Mouse (Mus musculus): ENCODE data around the gene Ank3. TPM values are rescaled to one million over a fixed set of nuclear protein-coding genes. Genes with fewer than 3 reads are reported as not detected.

Ank3 gene
- polyA plus RNA-seq, 1 experiment from 2014 or later: 21.6 TPM

DNA sequence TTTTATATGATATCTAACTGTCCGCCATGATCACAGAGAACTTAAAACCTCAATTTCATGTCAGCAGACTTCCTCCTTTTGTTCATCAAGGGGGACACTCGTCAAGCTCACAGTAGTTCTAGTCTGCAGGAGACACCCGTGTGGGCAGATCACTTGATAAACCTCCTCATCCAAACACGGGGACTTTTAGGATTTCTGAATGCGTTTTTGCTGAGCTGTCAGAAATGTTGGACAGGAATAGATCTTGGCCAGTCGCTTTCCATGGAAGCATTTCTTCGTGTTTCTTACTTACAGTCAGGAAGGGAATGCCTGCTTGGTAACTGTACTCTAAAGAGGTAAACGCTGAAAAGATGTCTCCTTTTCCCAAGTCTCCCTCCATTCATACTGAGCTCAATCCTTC is 598.5 kb downstream of the Ank3 start:
- Histone ChIP-seq H3K9ac (ENCODE audit: low read depth, low read length) (no peak overlapping the region), H3K4me2 (replicated peaks; ENCODE audit: low read depth) (no peak overlapping the region), H3K27ac (ENCODE audit: low read depth, low read length) (no peak overlapping the region), H3K27me3 (replicated peaks; ENCODE audit: control insufficient read depth, insufficient read depth, low read length) (no peaks in the 10 kb centered on the region), H3K4me1 (replicated peaks; ENCODE audit: control insufficient read depth, insufficient read depth, low read length) (no peaks in the 10 kb centered on the region), H3K4me3 (ENCODE audit: low read depth, low read length) (no peak overlapping the region), H3K9me3 (ENCODE audit: control insufficient read depth) (0 out of 2 replicates have a peak, but pooled peaks cover 6% of the 10 kb centered on the region), H3K36me3 (ENCODE audit: control insufficient read depth, insufficient read depth) (peaks cover 18% of the 10 kb centered on the region; the same call in 1 of the 2 replicates)
- no peak for TF ChIP-seq CTCF (IDR thresholded peaks at IDR 0.05; ENCODE audit: low read depth)
- ATAC-seq: no peak
- 75% methylated on average over 8 of the region's 8 CpGs for WGBS

DNA sequence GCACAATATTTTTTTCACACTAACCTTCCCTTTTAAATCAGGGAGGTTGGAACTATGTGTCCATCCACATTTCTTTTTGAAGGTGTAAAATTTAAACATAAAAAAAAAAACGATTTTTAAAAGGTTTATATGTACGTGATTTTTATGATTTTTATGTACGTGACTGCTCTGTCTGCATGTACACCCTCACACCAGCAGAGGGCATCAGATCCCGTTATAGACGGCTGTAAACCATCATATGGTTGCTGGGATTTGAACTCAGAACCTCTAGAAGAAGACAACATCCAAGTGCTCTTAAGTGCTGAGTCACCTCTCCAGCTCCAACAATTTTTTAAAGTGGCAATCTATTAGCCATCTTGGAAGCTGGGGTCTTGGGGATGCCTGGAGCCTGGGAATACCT is 605.5 kb downstream of the Ank3 start:
- 90% methylated on average over 5 of the region's 5 CpGs for WGBS

DNA sequence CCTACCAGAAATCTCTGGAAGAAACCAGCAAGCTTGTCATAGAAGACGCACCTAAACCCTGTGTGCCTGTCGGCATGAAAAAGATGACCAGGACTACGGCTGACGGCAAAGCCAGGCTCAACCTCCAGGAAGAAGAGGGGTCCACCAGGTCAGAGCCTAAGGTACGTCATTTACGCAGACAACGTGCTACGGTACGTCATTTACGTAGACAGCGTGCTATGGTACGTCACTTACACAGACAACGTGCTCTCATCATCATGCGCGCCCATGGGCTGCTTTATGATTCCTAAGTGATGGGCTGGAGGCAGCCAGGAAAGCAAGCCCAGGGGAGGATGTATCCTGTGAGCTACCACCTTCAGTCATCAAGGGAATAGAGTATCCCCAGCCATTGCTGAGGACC is 606.3 kb downstream of the Ank3 start:
- H3K9me3 ChIP-seq (ENCODE audit: control insufficient read depth): no peaks in the 10 kb centered on the region
- H3K9ac ChIP-seq (ENCODE audit: low read depth, low read length): no peak overlapping the region
- WGBS: 98% methylated on average over 15 of the region's 15 CpGs
- H3K36me3 ChIP-seq (ENCODE audit: control insufficient read depth, insufficient read depth): peaks cover 21% of the 10 kb centered on the region; the same call in 1 of the 2 replicates
- H3K4me2 ChIP-seq (replicated peaks; ENCODE audit: low read depth): no peak overlapping the region
- TF ChIP-seq CTCF (IDR thresholded peaks at IDR 0.05; ENCODE audit: low read depth): no peak
- H3K27me3 ChIP-seq (replicated peaks; ENCODE audit: control insufficient read depth, insufficient read depth, low read length): no peaks in the 10 kb centered on the region
- H3K27ac ChIP-seq (ENCODE audit: low read depth, low read length): no peak overlapping the region
- ATAC-seq: no peak
- H3K4me3 ChIP-seq (ENCODE audit: low read depth, low read length): no peak overlapping the region
- no peaks in the 10 kb centered on the region for H3K4me1 ChIP-seq (replicated peaks; ENCODE audit: control insufficient read depth, insufficient read depth, low read length)

More for the DNA sequence above, 605.5 kb downstream of the Ank3 start:
- Histone ChIP-seq H3K27ac (ENCODE audit: low read depth, low read length) (no peak overlapping the region), H3K4me3 (ENCODE audit: low read depth, low read length) (no peak overlapping the region), H3K9ac (ENCODE audit: low read depth, low read length) (no peak overlapping the region), H3K4me2 (replicated peaks; ENCODE audit: low read depth) (no peak overlapping the region), H3K27me3 (replicated peaks; ENCODE audit: control insufficient read depth, insufficient read depth, low read length) (no peaks in the 10 kb centered on the region), H3K9me3 (ENCODE audit: control insufficient read depth) (no peaks in the 10 kb centered on the region), H3K4me1 (replicated peaks; ENCODE audit: control insufficient read depth, insufficient read depth, low read length) (no peaks in the 10 kb centered on the region), H3K36me3 (ENCODE audit: control insufficient read depth, insufficient read depth) (peaks cover 23% of the 10 kb centered on the region; the same call in 1 of the 2 replicates)
- peak; percentile 29 for TF ChIP-seq CTCF (IDR thresholded peaks at IDR 0.05; ENCODE audit: low read depth)
- no peak for ATAC-seq

DNA sequence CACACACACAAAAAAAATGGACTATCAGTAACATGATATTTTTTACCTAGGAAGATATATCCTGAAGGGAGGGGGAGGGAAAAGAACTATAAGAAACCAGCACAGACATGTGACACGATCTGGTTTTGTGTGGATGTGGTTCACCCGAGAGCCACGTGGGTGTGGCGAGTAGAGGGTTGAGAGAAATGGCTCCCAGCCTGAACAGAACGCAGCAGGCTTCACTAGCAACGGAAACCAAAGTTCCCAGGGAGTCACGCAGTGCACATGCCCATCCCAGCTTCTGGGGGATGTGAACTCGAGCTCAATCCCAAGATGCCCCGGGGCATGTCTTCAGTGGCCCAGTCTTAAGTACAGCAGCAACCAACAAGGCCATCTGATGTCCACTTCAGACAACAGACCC is 607.8 kb downstream of the Ank3 start:
- 85% methylated on average over 9 of the region's 9 CpGs for whole genome bisulfite sequencing
- ATAC-seq: no peak
- no peak for TF ChIP-seq CTCF (IDR thresholded peaks at IDR 0.05; ENCODE audit: low read depth)

DNA sequence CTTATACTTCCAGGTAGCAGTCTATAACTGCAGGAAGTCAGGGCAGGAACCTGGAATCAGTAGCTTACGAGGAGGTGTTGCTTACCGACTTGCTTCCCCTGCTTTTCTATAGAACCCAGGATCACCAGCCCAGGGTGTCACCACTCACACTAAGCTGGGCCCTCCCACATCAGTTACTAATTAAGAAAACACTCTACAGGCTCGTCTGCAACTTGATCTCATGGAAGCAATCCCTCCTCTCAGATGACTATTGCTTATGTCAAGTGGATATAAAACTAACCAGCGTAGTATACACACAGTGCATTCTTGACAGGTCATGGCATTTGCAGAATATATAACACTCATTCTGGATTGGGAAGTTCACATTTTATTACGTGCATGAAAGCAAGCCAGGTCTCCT is 613.2 kb downstream of the Ank3 start:
- no peak overlapping the region for H3K9ac ChIP-seq (ENCODE audit: low read depth, low read length)
- no peaks in the 10 kb centered on the region for H3K4me1 ChIP-seq (replicated peaks; ENCODE audit: control insufficient read depth, insufficient read depth, low read length)
- no peak overlapping the region for H3K27ac ChIP-seq (ENCODE audit: low read depth, low read length)
- no peak for TF ChIP-seq CTCF (IDR thresholded peaks at IDR 0.05; ENCODE audit: low read depth)
- no peak overlapping the region for H3K4me2 ChIP-seq (replicated peaks; ENCODE audit: low read depth)
- H3K36me3 ChIP-seq (ENCODE audit: control insufficient read depth, insufficient read depth): peaks cover 20% of the 10 kb centered on the region; the same call in 1 of the 2 replicates
- no peak for ATAC-seq
- H3K27me3 ChIP-seq (replicated peaks; ENCODE audit: control insufficient read depth, insufficient read depth, low read length): no peaks in the 10 kb centered on the region
- H3K9me3 ChIP-seq (ENCODE audit: control insufficient read depth): no peaks in the 10 kb centered on the region
- 67% methylated on average over 5 of the region's 5 CpGs for WGBS
- H3K4me3 ChIP-seq (ENCODE audit: low read depth, low read length): no peak overlapping the region

More for the DNA sequence above, 607.8 kb downstream of the Ank3 start:
- Histone ChIP-seq H3K36me3 (ENCODE audit: control insufficient read depth, insufficient read depth) (peaks cover 21% of the 10 kb centered on the region; the same call in 1 of the 2 replicates), H3K27me3 (replicated peaks; ENCODE audit: control insufficient read depth, insufficient read depth, low read length) (no peaks in the 10 kb centered on the region), H3K4me1 (replicated peaks; ENCODE audit: control insufficient read depth, insufficient read depth, low read length) (no peaks in the 10 kb centered on the region), H3K4me3 (ENCODE audit: low read depth, low read length) (no peak overlapping the region), H3K9ac (ENCODE audit: low read depth, low read length) (no peak overlapping the region), H3K9me3 (ENCODE audit: control insufficient read depth) (no peaks in the 10 kb centered on the region), H3K27ac (ENCODE audit: low read depth, low read length) (no peak overlapping the region), H3K4me2 (replicated peaks; ENCODE audit: low read depth) (no peak overlapping the region)

DNA sequence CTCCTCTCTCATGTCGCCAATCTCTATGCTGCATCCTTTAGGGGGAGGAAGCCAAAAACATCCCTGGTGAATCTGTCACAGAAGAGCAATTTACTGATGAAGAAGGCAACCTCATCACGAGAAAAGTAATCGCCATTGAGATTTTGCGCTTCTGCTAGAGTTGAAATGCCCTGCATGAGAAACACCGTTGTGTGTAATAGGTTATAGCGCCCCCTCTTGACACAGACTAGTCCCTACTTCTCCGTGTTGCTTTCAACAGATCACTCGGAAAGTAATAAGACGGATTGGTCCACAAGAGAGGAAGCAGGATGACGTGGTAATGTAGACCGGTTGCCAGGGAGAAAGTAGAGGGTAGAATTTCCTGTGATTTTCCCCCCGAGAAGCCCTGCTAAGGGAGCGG is 615.4 kb downstream of the Ank3 start:
- H3K27me3 ChIP-seq (replicated peaks; ENCODE audit: control insufficient read depth, insufficient read depth, low read length): no peaks in the 10 kb centered on the region
- H3K4me1 ChIP-seq (replicated peaks; ENCODE audit: control insufficient read depth, insufficient read depth, low read length): no peaks in the 10 kb centered on the region
- 89% methylated on average over 13 of the region's 13 CpGs for WGBS
- no peak overlapping the region for H3K27ac ChIP-seq (ENCODE audit: low read depth, low read length)
- peaks cover 10% of the 10 kb centered on the region; the same call in 1 of the 2 replicates for H3K36me3 ChIP-seq (ENCODE audit: control insufficient read depth, insufficient read depth)
- H3K4me2 ChIP-seq (replicated peaks; ENCODE audit: low read depth): no peak overlapping the region
- H3K4me3 ChIP-seq (ENCODE audit: low read depth, low read length): no peak overlapping the region
- H3K9me3 ChIP-seq (ENCODE audit: control insufficient read depth): no peaks in the 10 kb centered on the region
- no peak for ATAC-seq
- no peak overlapping the region for H3K9ac ChIP-seq (ENCODE audit: low read depth, low read length)
- no peak for TF ChIP-seq CTCF (IDR thresholded peaks at IDR 0.05; ENCODE audit: low read depth)

DNA sequence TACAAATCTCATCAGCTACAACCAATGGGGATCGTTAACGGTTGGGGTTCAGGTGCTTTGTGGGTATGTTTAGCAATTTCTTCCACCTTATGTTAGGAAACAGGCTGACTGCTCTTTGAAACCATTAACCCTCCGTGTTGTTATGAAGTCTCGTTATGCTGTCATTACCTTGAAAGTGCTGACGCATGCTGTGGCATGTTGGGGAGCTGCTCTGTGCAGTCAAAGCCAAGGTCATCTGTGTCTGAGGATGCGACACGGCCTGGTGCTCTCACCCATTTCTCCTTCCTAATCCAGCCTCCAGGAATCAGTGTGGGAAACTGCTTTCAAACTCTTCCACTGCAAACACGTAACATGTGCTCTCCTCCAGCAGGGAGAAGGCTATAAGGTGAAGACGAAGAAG is 616.6 kb downstream of the Ank3 start:
- Histone ChIP-seq H3K4me3 (ENCODE audit: low read depth, low read length) (no peak overlapping the region), H3K4me2 (replicated peaks; ENCODE audit: low read depth) (no peak overlapping the region), H3K27ac (ENCODE audit: low read depth, low read length) (no peak overlapping the region), H3K36me3 (ENCODE audit: control insufficient read depth, insufficient read depth) (peaks cover 19% of the 10 kb centered on the region), H3K27me3 (replicated peaks; ENCODE audit: control insufficient read depth, insufficient read depth, low read length) (no peaks in the 10 kb centered on the region), H3K9me3 (ENCODE audit: control insufficient read depth) (no peaks in the 10 kb centered on the region), H3K4me1 (replicated peaks; ENCODE audit: control insufficient read depth, insufficient read depth, low read length) (no peaks in the 10 kb centered on the region), H3K9ac (ENCODE audit: low read depth, low read length) (no peak overlapping the region)
- ATAC-seq: no peak
- no peak for TF ChIP-seq CTCF (IDR thresholded peaks at IDR 0.05; ENCODE audit: low read depth)
- 95% methylated on average over 9 of the region's 9 CpGs for whole genome bisulfite sequencing

Data from intestine, postnatal 0 days (tissue).